Mouse (Mus musculus): Measurements from ENCODE around the gene Loxl3. TPM values are rescaled to one million over a fixed set of nuclear protein-coding genes. Genes with fewer than 3 reads are reported as not detected.

The Loxl3 gene
- polyA plus RNA-seq, 1 experiment from 2014 or later = 8.0 TPM

DNA sequence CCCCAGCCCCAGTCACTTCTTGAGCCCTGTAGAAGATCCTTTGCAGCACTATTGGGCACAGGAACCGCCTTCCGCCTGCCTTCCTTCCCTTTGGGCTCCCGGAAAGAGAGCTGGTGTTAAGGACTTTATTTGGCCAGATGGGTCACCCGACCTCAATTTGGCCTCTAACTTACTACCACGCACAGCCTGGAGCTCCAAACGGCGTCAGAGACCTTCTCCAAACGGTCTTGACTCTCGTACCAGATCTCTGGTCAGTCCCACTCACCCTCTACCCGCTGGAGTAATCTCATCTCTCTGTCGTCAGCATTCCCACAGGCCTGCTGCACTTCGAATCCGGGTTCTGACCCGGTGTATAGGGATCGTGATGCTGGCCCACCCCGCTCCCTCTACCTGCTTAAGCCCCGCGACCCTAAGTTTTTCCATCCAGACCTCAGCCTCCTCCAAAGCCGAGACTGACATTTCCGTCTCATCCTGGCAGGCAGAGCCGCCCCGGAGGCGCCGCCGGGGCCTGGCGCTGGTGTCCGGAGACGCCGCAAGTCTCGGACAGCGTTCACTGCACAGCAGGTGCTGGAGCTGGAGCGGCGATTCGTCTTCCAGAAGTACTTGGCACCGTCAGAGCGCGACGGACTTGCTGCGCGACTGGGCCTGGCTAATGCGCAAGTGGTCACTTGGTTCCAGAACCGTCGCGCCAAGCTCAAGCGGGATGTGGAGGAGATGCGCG lies 53.4 kb downstream of the Loxl3 start:
- Histone ChIP-seq H3K9me3 (replicated peaks) (no peaks in the 10 kb centered on the region), H3K4me1 (replicated peaks) (peaks cover 22% of the 10 kb centered on the region), H3K9ac (peak overlapping the region; percentile 1; the same call in 1 of the 2 replicates), H3K36me3 (peaks cover 2% of the 10 kb centered on the region; the same call in 1 of the 2 replicates), H3K4me3 (peak overlapping the region; percentile 39), H3K27me3 (replicated peaks) (peaks cover 83% of the 10 kb centered on the region), H3K27ac (ENCODE audit: poor library complexity, severe bottlenecking) (no peak overlapping the region), H3K4me2 (peak overlapping the region; percentile 68)
- ATAC-seq (ENCODE audit: insufficient number of reproducible peaks, low FRiP score) = no peak
- 1% methylated on average over 47 of the region's 47 CpGs for WGBS

- H3K9me3 ChIP-seq (replicated peaks) = no peaks in the 10 kb centered on the region
- H3K4me2 ChIP-seq = peak overlapping the region; percentile 68
- no peak overlapping the region for H3K27ac ChIP-seq (ENCODE audit: poor library complexity, severe bottlenecking)
- ATAC-seq (ENCODE audit: insufficient number of reproducible peaks, low FRiP score) = no peak
- peaks cover 25% of the 10 kb centered on the region for H3K4me1 ChIP-seq (replicated peaks)
- peak overlapping the region; percentile 39 for H3K4me3 ChIP-seq
- peaks cover 82% of the 10 kb centered on the region for H3K27me3 ChIP-seq (replicated peaks)
- 11% methylated on average over 9 of the region's 9 CpGs for WGBS
- H3K9ac ChIP-seq = no peak overlapping the region
- no peaks in the 10 kb centered on the region for H3K36me3 ChIP-seq
These were observed 53.9 kb downstream of the Loxl3 start for GRCm38 (mm10) chr6:83087926-83088260.

DNA sequence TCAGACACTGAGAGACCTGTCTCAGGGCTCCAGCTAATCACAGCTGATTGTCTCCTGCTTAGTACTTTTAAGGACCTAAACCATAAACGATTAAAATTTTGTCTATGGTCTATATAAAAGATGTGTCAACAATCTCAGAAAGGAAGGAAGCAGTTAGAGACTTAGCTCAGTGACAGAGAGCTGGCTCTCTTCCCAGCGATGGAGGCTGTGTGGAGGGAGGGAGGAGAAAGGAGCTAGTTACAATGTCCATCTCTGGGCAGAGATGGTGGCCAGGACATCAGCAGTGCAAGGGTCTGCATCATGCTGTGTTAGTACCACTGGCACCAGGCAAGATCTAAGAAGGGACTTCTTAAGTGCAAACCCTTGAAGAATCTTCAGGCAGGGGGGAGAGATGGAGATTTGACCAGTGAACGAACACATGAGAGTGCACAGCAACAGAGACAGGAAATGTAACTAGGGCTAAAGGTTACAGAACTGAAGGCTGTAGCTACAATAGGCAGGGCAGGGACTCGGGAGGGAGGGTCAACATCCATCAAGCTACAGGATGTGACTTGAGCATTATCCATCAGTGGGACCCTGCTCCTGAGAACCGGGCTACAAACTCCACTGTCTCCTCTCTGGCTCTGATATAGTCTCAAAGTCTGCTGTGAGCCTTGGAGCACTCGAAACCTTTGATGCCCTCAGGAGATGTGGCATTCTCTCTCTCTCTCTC lies 58.6 kb downstream of the Loxl3 start:
- peaks cover 60% of the 10 kb centered on the region for H3K27me3 ChIP-seq (replicated peaks)
- H3K9me3 ChIP-seq (replicated peaks) = peaks cover 7% of the 10 kb centered on the region; the same call in 1 of the 2 replicates
- no peaks in the 10 kb centered on the region for H3K36me3 ChIP-seq
- H3K9ac ChIP-seq = no peak overlapping the region
- H3K4me2 ChIP-seq = no peak overlapping the region
- WGBS = 33% methylated on average over 6 of the region's 6 CpGs
- ATAC-seq (ENCODE audit: insufficient number of reproducible peaks, low FRiP score) = no peak
- no peak overlapping the region for H3K4me3 ChIP-seq
- no peak overlapping the region for H3K27ac ChIP-seq (ENCODE audit: poor library complexity, severe bottlenecking)
- H3K4me1 ChIP-seq (replicated peaks) = peaks cover 11% of the 10 kb centered on the region

- Histone ChIP-seq H3K27me3 (replicated peaks) (peaks cover 37% of the 10 kb centered on the region), H3K4me3 (no peak overlapping the region), H3K36me3 (no peaks in the 10 kb centered on the region), H3K9ac (no peak overlapping the region), H3K9me3 (replicated peaks) (peaks cover 7% of the 10 kb centered on the region; the same call in 1 of the 2 replicates), H3K4me2 (no peak overlapping the region), H3K27ac (ENCODE audit: poor library complexity, severe bottlenecking) (no peak overlapping the region), H3K4me1 (replicated peaks) (peaks cover 5% of the 10 kb centered on the region; the same call in 1 of the 2 replicates)
- 41% methylated on average over 6 of the region's 6 CpGs for WGBS
- ATAC-seq (ENCODE audit: insufficient number of reproducible peaks, low FRiP score) = no peak
These were observed 62.0 kb downstream of the Loxl3 start for GRCm38 (mm10) chr6:83095968-83096367.

DNA sequence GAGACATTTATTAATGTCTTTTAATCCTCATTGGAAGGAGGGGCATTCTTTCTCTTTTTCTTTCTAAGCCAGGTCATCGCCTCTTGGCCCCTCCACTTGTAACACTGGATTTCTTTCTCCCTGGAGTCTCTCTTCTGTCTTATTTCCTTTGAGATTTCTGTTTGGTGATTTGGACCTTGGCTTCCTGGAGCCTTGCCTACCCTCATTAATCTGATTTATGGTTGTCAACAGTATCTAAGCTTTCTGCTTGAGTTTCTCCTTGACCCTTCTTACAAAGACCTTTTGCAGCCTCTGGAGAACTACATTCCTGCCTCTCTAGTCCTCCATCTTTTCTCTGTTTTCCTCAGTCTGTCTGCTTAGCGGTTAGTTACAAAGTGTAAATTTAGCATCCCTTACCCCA lies 64.4 kb downstream of the Loxl3 start:
- Histone ChIP-seq H3K4me2 (no peak overlapping the region), H3K27ac (ENCODE audit: poor library complexity, severe bottlenecking) (no peak overlapping the region), H3K27me3 (replicated peaks) (peaks cover 34% of the 10 kb centered on the region), H3K36me3 (no peaks in the 10 kb centered on the region), H3K4me1 (replicated peaks) (peaks cover 13% of the 10 kb centered on the region), H3K9me3 (replicated peaks) (peaks cover 7% of the 10 kb centered on the region; the same call in 1 of the 2 replicates), H3K4me3 (no peak overlapping the region), H3K9ac (no peak overlapping the region)
- no peak for ATAC-seq (ENCODE audit: insufficient number of reproducible peaks, low FRiP score)
- 57% methylated on average over 2 of the region's 2 CpGs for WGBS

GRCm38 (mm10) chr6:83101316-83101687 lies 67.3 kb downstream of the Loxl3 start, which contains the start of the genes Ccdc142 and Gm42688:
Ccdc142 (plus strand) TSS chr6:83101601.
Gm42688 (plus strand) TSS chr6:83101617.
- WGBS = under 1% methylated on average over 25 of the region's 25 CpGs
- Histone ChIP-seq H3K4me2 (peak within 1 kb of the TSS; percentile 100), H3K4me3 (peak within 1 kb of the TSS; percentile 74), H3K27ac (ENCODE audit: poor library complexity, severe bottlenecking) (peak within 1 kb of the TSS; percentile 68), H3K27me3 (replicated peaks) (peaks cover 17% of the 10 kb centered on the region), H3K9ac (peak within 1 kb of the TSS; percentile 90), H3K9me3 (replicated peaks) (no peaks in the 10 kb centered on the region; the same call in 1 of the 2 replicates), H3K36me3 (0 out of 2 replicates have a peak, but pooled peaks cover 7% of the 10 kb centered on the region), H3K4me1 (replicated peaks) (peaks cover 15% of the 10 kb centered on the region)
- ATAC-seq (ENCODE audit: insufficient number of reproducible peaks, low FRiP score) = peak; percentile 86

DNA sequence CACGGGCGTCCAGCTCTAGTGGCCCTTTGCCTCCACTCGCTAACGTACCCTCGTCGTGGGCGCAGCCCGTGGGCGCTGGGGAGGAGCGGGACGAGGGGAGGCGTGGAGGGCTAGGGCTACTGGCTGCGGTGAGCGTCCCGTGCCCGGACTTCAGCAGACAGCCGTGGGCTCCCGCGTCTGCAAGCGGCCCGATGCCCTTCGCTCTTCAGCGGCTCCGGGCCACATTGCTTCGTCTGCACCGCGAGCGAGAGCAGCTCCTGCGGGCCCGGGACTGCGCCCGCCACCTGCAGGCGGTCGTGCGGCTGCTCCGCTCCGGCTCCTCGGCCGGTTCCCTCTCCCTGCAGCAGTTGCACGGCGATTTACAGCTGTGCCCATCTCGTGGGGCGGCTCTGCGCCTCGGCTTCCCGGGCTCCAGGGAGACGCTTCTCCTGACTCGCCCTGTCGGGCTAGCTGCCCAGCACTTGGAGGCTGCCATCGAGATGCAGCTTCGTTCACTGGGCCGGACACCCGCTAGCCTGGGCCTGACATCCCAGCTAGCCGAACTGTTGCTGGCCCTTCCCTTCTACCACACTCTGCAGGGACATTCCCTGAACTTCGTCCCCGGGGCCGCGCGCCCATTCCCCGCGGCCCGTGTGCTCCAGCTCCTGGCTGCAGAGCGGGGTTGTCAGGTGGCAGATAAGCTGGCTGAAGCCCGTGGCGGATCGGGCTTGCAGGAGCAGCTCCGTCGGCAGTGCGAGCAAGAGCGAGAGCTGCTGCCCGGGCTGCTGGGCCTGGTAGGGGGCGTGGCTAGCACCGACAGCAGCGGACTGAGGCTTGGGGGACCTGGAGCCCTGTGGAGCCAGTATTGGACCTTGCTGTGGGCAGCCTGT lies 67.9 kb downstream of the Loxl3 start:
- peak; percentile 84 for ATAC-seq (ENCODE audit: insufficient number of reproducible peaks, low FRiP score)
- under 1% methylated on average over 74 of the region's 74 CpGs for WGBS
- Histone ChIP-seq H3K27me3 (replicated peaks) (peaks cover 13% of the 10 kb centered on the region), H3K9me3 (replicated peaks) (no peaks in the 10 kb centered on the region; the same call in 1 of the 2 replicates), H3K4me1 (replicated peaks) (peaks cover 15% of the 10 kb centered on the region), H3K4me3 (peak overlapping the region; percentile 74), H3K27ac (ENCODE audit: poor library complexity, severe bottlenecking) (peak overlapping the region; percentile 68), H3K4me2 (peak overlapping the region; percentile 100), H3K36me3 (0 out of 2 replicates have a peak, but pooled peaks cover 7% of the 10 kb centered on the region), H3K9ac (peak overlapping the region; percentile 90)

MicroRNA genes within 50 kb of the gene (microRNA counts, 519-probe panel; counts per million panel counts)
- not detected for microRNA mmu-miR-3470a+mmu-miR-3470b

Small RNAs within 50 kb of the gene (microRNA-seq; reads per million reads assigned to microRNA genes)
- gene Mir3470a (not detected), gene Mir7040 (not detected)

Other genes with a start within 250 kb of the Loxl3 start
- gene Sema4f, start 94.4 kb upstream of the Loxl3 start, polyA plus RNA-seq (2016; fragmentation: Nextera tagmentation; extraction: Ambion mirVana) = 0.26 and 0.37 TPM in 2 replicates
- 0.57 and 1.4 TPM in 2 replicates for gene M1ap, start 87.3 kb upstream of the Loxl3 start, polyA plus RNA-seq (2016; fragmentation: Nextera tagmentation; extraction: Ambion mirVana)
- 8.1 and 11.3 TPM in 2 replicates for gene Dok1, start 702 bp upstream of the Loxl3 start, polyA plus RNA-seq (2016; fragmentation: Nextera tagmentation; extraction: Ambion mirVana)
- 120 and 131 TPM in 2 replicates for gene Aup1, start 20.3 kb downstream of the Loxl3 start, polyA plus RNA-seq (2016; fragmentation: Nextera tagmentation; extraction: Ambion mirVana)
- 86.7 and 86.9 TPM in 2 replicates for gene Htra2, start 21.1 kb downstream of the Loxl3 start, polyA plus RNA-seq (2016; fragmentation: Nextera tagmentation; extraction: Ambion mirVana)
- gene Dqx1, start 23.7 kb downstream of the Loxl3 start, polyA plus RNA-seq (2016; fragmentation: Nextera tagmentation; extraction: Ambion mirVana) = 0.48 and 0.64 TPM in 2 replicates
- 0.18 and 0.24 TPM in 2 replicates for gene Tlx2, start 36.1 kb downstream of the Loxl3 start, polyA plus RNA-seq (2016; fragmentation: Nextera tagmentation; extraction: Ambion mirVana)
- gene Pcgf1, start 43.7 kb downstream of the Loxl3 start, polyA plus RNA-seq (2016; fragmentation: Nextera tagmentation; extraction: Ambion mirVana) = 12.5 and 14.9 TPM in 2 replicates
- 0.36 TPM in 1 of 2 replicates, not detected in the other for gene Lbx2, start 52.2 kb downstream of the Loxl3 start, polyA plus RNA-seq (2016; fragmentation: Nextera tagmentation; extraction: Ambion mirVana)
- 1.3 and 1.9 TPM in 2 replicates for gene Ccdc142, start 67.4 kb downstream of the Loxl3 start, polyA plus RNA-seq (2016; fragmentation: Nextera tagmentation; extraction: Ambion mirVana)
- gene Gm42688, start 67.4 kb downstream of the Loxl3 start, polyA plus RNA-seq (2016; fragmentation: Nextera tagmentation; extraction: Ambion mirVana) = 2.2 and 2.4 TPM in 2 replicates
- gene Mrpl53, start 74.9 kb downstream of the Loxl3 start, polyA plus RNA-seq (2016; fragmentation: Nextera tagmentation; extraction: Ambion mirVana) = 155 and 156 TPM in 2 replicates
- gene Mogs, start 81.3 kb downstream of the Loxl3 start, polyA plus RNA-seq (2016; fragmentation: Nextera tagmentation; extraction: Ambion mirVana) = 30.7 and 30.8 TPM in 2 replicates
- gene Wbp1, start 87.4 kb downstream of the Loxl3 start, polyA plus RNA-seq (2016; fragmentation: Nextera tagmentation; extraction: Ambion mirVana) = 87.6 and 91.3 TPM in 2 replicates
- 11.1 and 12.1 TPM in 2 replicates for gene Ino80b, start 91.3 kb downstream of the Loxl3 start, polyA plus RNA-seq (2016; fragmentation: Nextera tagmentation; extraction: Ambion mirVana)
- gene Rtkn, start 101.3 kb downstream of the Loxl3 start, polyA plus RNA-seq (2016; fragmentation: Nextera tagmentation; extraction: Ambion mirVana) = 20.3 and 22.0 TPM in 2 replicates
- 4.2 and 6.8 TPM in 2 replicates for gene Wdr54, start 122.2 kb downstream of the Loxl3 start, polyA plus RNA-seq (2016; fragmentation: Nextera tagmentation; extraction: Ambion mirVana)
- gene 1700003E16Rik, start 122.2 kb downstream of the Loxl3 start, polyA plus RNA-seq (2016; fragmentation: Nextera tagmentation; extraction: Ambion mirVana) = 0.17 and 0.39 TPM in 2 replicates
- gene Dctn1, start 131.7 kb downstream of the Loxl3 start, polyA plus RNA-seq (2016; fragmentation: Nextera tagmentation; extraction: Ambion mirVana) = 86.9 and 89.0 TPM in 2 replicates
- gene Slc4a5, start 185.7 kb downstream of the Loxl3 start, polyA plus RNA-seq (2016; fragmentation: Nextera tagmentation; extraction: Ambion mirVana) = 0.27 and 0.52 TPM in 2 replicates